Mouse (Mus musculus) embryonic facial prominence, embryonic 13.5 days (tissue): ENCODE measurements around the gene Frg2f1. TPM values are rescaled to one million over a fixed set of nuclear protein-coding genes. Genes with fewer than 3 reads are reported as not detected.
"Not testable (repeated sequence)": the region's sequence is repeated elsewhere in the genome, so short reads cannot be mapped to it uniquely, and the experiment has no call there.

ENCODE experiments used
- ATAC-seq: fragments of 200-750 bp; cut with Nextera tagmentation; 2 replicates; pipeline ENCODE4 v1.8.0; 2017; ENCODE audit warnings: low read depth; ENCODE audit not compliant: insufficient number of reproducible peaks, insufficient read depth, low FRiP score, low TSS enrichment
- H3K27ac ChIP-seq: fragments of 300-500 bp; sonication (generic); 2 replicates; pipeline ENCODE4 v1.5.1; 2015; ENCODE audit warnings: moderate library complexity, mild to moderate bottlenecking, inconsistent platforms
- H3K27me3 ChIP-seq: fragments of 300-500 bp; sonication (generic); 2 replicates; pipeline ENCODE4 v1.6.1; 2015; ENCODE audit warnings: mild to moderate bottlenecking, inconsistent platforms
- H3K36me3 ChIP-seq: fragments of 300-500 bp; sonication (generic); 2 replicates; pipeline ENCODE4 v1.6.1; 2015; ENCODE audit warnings: mild to moderate bottlenecking, inconsistent platforms
- H3K4me1 ChIP-seq: fragments of 300-500 bp; sonication (generic); 2 replicates; pipeline ENCODE4 v1.6.1; 2015; ENCODE audit warnings: inconsistent platforms
- H3K4me2 ChIP-seq: fragments of 300-500 bp; sonication (generic); 2 replicates; pipeline ENCODE4 v1.6.1; 2015; ENCODE audit warnings: moderate library complexity, mild to moderate bottlenecking, inconsistent platforms
- H3K4me3 ChIP-seq: fragments of 300-500 bp; sonication (generic); 2 replicates; pipeline ENCODE4 v1.5.1; 2015; ENCODE audit warnings: mild to moderate bottlenecking, inconsistent platforms
- H3K9ac ChIP-seq: fragments of 300-500 bp; sonication (generic); 2 replicates; pipeline ENCODE4 v1.6.1; 2015; ENCODE audit warnings: mild to moderate bottlenecking, inconsistent platforms
- H3K9me3 ChIP-seq: fragments of 300-500 bp; sonication (generic); 2 replicates; pipeline ENCODE4 v1.6.1; 2016; ENCODE audit warnings: inconsistent platforms
- WGBS: fragments of 180-500 bp; shearing (Covaris S2); methylation state at CpG from one replicate; pipeline ENCODE4 v1.1.7; 2015; ENCODE audit warnings: mixed read lengths; 5-methylcytosine and 5-hydroxymethylcytosine counted together
- polyA plus RNA-seq: library from polyadenylated mRNA; unstranded; fragments of >200 nt; fragmentation: Nextera tagmentation; extraction: Ambion mirVana; gene quantifications from 2 replicates; pipeline ENCODE4 v1.2.1, GENCODE M21; 2015

Frg2f1 gene
- polyA plus RNA-seq, 1 experiment from 2014 or later: 5.1 TPM

DNA sequence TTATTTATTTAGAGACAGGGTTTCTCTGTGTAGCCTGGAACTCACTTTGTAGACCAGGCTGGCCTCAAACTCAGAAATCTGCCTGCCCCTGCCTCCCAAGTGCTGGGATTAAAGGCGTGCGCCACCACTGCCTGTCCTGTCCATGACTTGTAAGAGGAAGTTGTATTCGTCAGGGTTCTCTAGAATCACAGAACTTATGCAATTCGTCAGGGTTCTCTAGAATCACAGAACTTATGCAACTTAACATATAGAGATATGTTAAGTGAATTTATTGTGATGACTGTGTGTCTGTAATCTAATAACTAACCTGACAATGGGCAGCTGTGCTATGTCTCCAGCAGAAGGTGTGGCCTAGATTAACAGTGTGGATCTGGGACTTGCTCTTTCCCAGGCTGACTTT is 2.7 kb downstream of the Frg2f1 start, which contains the start of gene Foxj3:
Gene Foxj3 (plus strand): TSS at position 390 of the 400 bp plus-strand sequence.
- WGBS: 87% methylated on average over 4 of the region's 4 CpGs
- ATAC-seq, H3K27me3 ChIP-seq: not testable (repeated sequence)

DNA sequence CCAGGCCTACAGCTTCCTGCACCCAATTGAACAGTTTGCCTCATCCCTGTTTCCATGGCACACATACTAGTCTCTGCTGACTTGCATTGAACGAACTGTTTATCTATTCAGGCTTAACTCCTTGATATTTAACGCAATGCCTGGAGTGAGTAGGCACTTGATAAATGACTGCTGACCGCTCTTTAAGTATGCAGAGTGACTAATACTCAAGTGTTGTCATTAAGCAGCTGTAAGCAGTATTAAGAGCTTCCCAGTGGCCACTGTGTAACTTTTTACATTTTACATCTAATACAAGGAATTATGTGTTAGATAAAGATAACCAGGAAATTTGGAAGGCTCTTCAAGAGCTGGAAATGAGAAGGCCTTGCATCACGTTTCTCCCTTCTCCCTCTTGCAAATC is 4.2 kb downstream of the Frg2f1 start:
- Histone ChIP-seq H3K9ac (no peak overlapping the region), H3K4me2 (no peak overlapping the region), H3K27me3 (no peaks in the 10 kb centered on the region), H3K36me3 (no peaks in the 10 kb centered on the region), H3K9me3 (no peaks in the 10 kb centered on the region), H3K27ac (no peak overlapping the region), H3K4me3 (no peak overlapping the region), H3K4me1 (peaks cover 8% of the 10 kb centered on the region)
- WGBS: 81% methylated on average over 4 of the region's 4 CpGs
- ATAC-seq: no peak

More for the DNA sequence above, 2.7 kb downstream of the Frg2f1 start, which contains the start of gene Foxj3:
- H3K9ac ChIP-seq, H3K27ac ChIP-seq, H3K4me3 ChIP-seq, H3K36me3 ChIP-seq, H3K9me3 ChIP-seq, H3K4me2 ChIP-seq: not testable (repeated sequence)
- H3K4me1 ChIP-seq: peaks cover 17% of the 10 kb centered on the region

DNA sequence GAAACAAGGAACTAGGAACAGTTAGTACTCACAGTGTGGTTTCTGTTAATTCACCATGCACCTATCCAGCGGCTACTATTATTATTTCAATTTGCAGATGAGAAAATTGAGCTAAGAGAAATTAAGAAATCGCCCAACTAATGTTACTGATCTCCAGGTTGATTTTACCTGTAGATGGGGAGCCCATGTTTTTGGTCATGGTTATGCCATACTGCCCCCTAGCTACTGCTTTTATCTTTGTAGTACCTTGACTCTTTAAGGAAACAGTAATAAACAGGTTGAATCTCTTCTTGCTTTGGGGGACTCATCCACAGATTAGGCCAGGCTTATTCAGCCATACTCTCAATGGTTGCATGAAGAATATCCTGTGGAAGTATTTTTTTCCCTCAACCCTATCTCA is 7.5 kb downstream of the Frg2f1 start:
- no peak for ATAC-seq
- Histone ChIP-seq H3K4me1 (no peaks in the 10 kb centered on the region), H3K9ac (no peak overlapping the region), H3K9me3 (no peaks in the 10 kb centered on the region), H3K27ac (no peak overlapping the region), H3K4me3 (no peak overlapping the region), H3K36me3 (no peaks in the 10 kb centered on the region), H3K4me2 (no peak overlapping the region), H3K27me3 (no peaks in the 10 kb centered on the region)
- 65% methylated on average over 2 of the region's 2 CpGs for WGBS

DNA sequence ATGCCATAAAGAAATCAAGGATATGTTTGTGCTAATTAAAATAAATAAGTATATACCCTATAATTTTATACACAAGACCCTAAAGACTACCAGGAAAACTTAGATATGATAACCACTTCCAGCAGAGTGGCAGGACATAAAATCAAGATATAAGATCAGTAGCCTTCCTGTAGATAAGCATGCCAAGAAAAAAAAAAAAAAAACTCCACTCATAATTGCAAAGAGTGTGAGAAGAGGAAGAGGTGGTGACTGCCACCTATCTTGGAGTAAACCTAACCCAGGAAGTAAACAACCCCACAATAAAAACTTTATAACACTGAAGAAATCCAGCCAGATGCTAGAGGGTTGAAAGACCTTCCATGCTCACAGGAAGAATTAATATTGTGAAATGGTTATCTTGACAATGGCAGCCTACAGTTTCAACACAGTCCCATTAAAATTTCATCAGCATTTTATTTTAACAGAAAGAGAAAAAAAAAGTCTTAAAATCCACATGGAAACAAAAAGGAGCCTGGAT is 12.9 kb downstream of the Frg2f1 start:
- Histone ChIP-seq H3K9ac (no peak overlapping the region), H3K9me3 (no peaks in the 10 kb centered on the region), H3K36me3 (no peaks in the 10 kb centered on the region), H3K27me3 (no peaks in the 10 kb centered on the region), H3K4me2 (no peak overlapping the region), H3K27ac (no peak overlapping the region), H3K4me3 (no peak overlapping the region), H3K4me1 (no peaks in the 10 kb centered on the region)
- ATAC-seq: no peak

DNA sequence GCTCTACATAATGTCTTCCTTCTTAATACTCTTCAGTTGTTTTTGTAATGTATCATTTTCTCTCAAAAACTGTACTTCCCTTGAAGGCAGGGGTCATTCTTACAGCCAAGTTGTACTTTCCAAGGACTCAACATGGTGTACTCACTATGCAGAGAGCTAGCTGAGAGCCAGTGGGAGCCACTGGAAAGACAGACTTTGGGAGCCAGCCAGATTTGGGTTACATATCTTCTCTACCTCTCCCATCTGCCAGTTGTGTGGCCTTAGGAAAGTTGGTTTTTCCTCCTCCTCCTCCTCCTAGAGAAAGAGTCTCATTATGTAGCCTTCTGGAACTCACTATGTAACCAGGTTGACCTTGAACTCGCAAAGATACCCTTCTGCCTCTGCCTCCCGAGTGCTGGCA is 14.9 kb downstream of the Frg2f1 start:
- Histone ChIP-seq H3K27ac (no peak overlapping the region), H3K4me1 (no peaks in the 10 kb centered on the region), H3K4me2 (no peak overlapping the region), H3K4me3 (no peak overlapping the region), H3K27me3 (no peaks in the 10 kb centered on the region), H3K36me3 (no peaks in the 10 kb centered on the region), H3K9ac (no peak overlapping the region), H3K9me3 (no peaks in the 10 kb centered on the region)
- 79% methylated on average over 2 of the region's 2 CpGs for WGBS
- no peak for ATAC-seq

DNA sequence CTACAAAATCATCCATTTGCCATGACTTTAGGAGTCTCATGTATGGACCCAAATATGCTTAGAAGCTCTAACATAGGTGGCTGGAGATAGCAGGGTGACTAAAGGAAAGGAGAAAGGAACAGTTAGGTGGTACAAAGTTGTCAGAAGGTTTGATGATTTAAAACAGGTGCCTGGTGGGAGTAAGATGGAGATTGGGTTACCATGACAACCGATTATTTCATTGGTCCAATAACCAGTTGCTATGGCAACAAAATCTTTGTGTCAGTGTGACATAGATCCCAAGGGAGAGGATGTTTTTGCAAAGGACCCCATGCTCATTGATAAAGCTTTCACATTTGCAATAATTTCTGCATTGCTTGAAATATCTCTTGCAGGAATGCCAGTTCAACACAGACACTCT is 15.3 kb downstream of the Frg2f1 start:
- Histone ChIP-seq H3K9ac (no peak overlapping the region), H3K27me3 (no peaks in the 10 kb centered on the region), H3K27ac (no peak overlapping the region), H3K36me3 (no peaks in the 10 kb centered on the region), H3K9me3 (no peaks in the 10 kb centered on the region), H3K4me1 (no peaks in the 10 kb centered on the region), H3K4me2 (no peak overlapping the region), H3K4me3 (no peak overlapping the region)
- 79% methylated on average over 1 of the region's 1 CpGs for WGBS
- no peak for ATAC-seq

DNA sequence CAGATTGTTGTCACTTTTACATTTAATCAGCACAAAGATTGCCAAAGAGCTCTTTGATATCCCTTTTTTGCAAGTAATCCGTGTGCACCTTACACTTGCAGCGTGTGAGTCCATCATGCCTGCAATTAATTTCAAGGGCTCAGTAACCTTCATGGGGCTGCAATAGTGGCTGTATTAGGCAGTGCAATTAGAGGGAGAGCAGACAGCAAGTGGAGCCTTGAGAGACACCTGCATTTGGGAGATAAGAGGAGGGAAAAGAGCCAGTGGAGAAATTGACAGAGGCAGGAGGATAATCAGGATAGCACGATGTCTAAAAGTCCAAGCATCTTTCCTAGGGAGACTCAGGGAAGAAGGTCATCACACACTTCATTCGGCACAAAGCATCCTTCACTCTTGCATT is 15.8 kb downstream of the Frg2f1 start:
- ATAC-seq: no peak
- Histone ChIP-seq H3K4me1 (no peaks in the 10 kb centered on the region), H3K27me3 (no peaks in the 10 kb centered on the region), H3K9me3 (no peaks in the 10 kb centered on the region), H3K4me3 (no peak overlapping the region), H3K27ac (no peak overlapping the region), H3K9ac (no peak overlapping the region), H3K36me3 (no peaks in the 10 kb centered on the region), H3K4me2 (no peak overlapping the region)
- 79% methylated on average over 4 of the region's 4 CpGs for WGBS

DNA sequence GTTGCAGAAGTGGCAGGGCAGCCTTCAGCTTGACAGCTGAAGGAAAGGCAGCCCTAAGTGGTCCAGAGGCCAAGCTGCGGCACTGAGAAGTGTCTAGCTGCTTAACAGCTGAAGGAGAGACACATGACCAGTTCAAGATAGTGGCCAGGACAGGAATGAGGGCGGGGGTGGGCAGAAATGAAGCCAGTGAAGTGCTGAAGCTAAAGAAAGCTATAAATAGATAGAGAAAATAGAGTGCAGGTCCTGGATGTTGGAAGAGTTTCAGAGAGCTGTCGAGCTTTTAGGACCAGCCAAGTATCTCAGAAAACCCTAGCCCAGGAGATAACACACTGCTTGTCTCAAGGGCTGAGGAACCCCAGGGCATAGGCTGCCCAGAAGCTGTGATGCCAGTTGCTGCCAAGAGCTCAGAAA is 26.6 kb downstream of the Frg2f1 start:
- ATAC-seq: no peak

DNA sequence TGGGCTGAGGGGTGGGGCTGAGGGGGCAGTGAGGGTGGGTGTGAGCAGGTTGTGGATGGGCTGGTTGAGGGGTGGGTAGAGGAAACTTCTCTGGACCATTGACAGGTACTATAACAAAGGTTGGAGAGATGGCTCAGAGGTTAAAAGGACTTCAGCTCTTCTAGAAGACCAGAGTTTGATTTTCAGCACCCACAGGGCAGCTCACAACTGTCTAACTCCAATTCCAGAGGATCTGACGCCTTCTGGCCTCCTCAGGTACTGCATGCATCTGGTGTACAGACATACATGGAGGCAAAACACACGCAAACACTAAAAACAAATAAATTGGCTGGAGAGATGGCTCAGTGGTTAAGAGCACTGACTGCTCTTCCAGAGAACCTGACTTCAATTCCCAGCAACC is 27.7 kb downstream of the Frg2f1 start:
- ATAC-seq: no peak
- H3K9me3 ChIP-seq: no peaks in the 10 kb centered on the region
- H3K27me3 ChIP-seq: no peaks in the 10 kb centered on the region
- H3K4me3 ChIP-seq: no peak overlapping the region
- H3K36me3 ChIP-seq: no peaks in the 10 kb centered on the region
- H3K9ac ChIP-seq: no peak overlapping the region
- no peak overlapping the region for H3K4me2 ChIP-seq
- WGBS: 72% methylated on average over 2 of the region's 2 CpGs
- H3K4me1 ChIP-seq: no peaks in the 10 kb centered on the region
- H3K27ac ChIP-seq: no peak overlapping the region

More for the DNA sequence above, 26.6 kb downstream of the Frg2f1 start:
- Histone ChIP-seq H3K4me2 (no peak overlapping the region), H3K27ac (no peak overlapping the region), H3K36me3 (no peaks in the 10 kb centered on the region), H3K9me3 (no peaks in the 10 kb centered on the region), H3K27me3 (no peaks in the 10 kb centered on the region), H3K4me3 (no peak overlapping the region), H3K4me1 (no peaks in the 10 kb centered on the region), H3K9ac (no peak overlapping the region)
- WGBS: 74% methylated on average over 3 of the region's 3 CpGs

DNA sequence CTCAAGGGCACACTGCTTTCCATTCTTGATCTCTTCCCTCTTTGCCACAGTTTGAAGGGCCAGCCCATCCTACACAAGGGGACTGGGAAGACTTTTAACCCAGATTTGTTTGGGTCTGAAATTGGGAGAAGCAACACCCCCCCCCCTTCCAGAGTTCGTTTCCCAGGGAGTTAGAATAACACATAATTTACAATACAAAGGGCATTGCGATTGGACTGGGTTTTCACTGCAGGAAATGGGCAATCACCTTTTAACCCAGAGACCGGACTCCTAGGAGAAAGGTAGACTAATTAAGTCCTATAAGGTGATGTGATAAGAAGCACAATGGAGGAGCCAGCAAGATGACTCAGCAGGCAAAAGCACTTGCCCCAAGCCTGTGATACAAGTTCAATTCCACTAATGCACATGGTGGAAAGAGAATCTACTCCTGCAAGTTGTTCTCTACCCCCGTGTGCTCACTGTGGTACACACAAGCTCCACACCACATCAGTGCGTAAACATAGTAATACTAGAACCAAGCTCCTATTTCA is 40.9 kb downstream of the Frg2f1 start:
- 57% methylated on average over 5 of the region's 5 CpGs for WGBS
- no peaks in the 10 kb centered on the region for H3K4me1 ChIP-seq

DNA sequence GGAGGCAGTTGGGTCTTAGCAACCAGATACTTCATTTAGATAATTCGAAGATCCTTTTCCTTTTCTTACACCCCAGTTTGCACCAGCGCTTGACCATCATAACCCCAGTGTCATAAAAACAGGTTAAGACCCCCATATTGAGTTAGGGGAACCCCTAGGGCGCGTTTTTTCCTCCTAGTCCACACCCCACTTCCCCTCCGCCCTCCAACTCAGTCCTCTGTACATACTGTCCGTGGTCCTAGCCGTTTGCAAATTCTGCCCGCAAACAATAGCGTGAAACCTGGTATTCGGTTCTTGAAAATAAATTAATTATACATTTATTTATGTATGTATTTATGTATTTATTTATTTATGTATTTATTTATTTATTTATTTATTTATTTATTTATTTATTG is 46.4 kb downstream of the Frg2f1 start:
- peak overlapping the region; percentile 89 for H3K4me2 ChIP-seq
- no peak overlapping the region for H3K27ac ChIP-seq
- 0 out of 2 replicates have a peak, but pooled peaks cover 2% of the 10 kb centered on the region for H3K9me3 ChIP-seq
- no peak for ATAC-seq
- peaks cover 50% of the 10 kb centered on the region for H3K27me3 ChIP-seq
- H3K36me3 ChIP-seq: no peaks in the 10 kb centered on the region
- peak overlapping the region; percentile 58 for H3K4me3 ChIP-seq
- H3K4me1 ChIP-seq: no peaks in the 10 kb centered on the region
- WGBS: 39% methylated on average over 10 of the region's 10 CpGs
- H3K9ac ChIP-seq: peak overlapping the region; percentile 61; the same call in 1 of the 2 replicates

More for the DNA sequence above, 40.9 kb downstream of the Frg2f1 start:
- H3K4me3 ChIP-seq: no peak overlapping the region
- H3K9ac ChIP-seq: no peak overlapping the region
- no peaks in the 10 kb centered on the region for H3K9me3 ChIP-seq
- no peak overlapping the region for H3K27ac ChIP-seq
- H3K27me3 ChIP-seq: peaks cover 22% of the 10 kb centered on the region
- H3K4me2 ChIP-seq: no peak overlapping the region
- H3K36me3 ChIP-seq: no peaks in the 10 kb centered on the region
- no peak for ATAC-seq

DNA sequence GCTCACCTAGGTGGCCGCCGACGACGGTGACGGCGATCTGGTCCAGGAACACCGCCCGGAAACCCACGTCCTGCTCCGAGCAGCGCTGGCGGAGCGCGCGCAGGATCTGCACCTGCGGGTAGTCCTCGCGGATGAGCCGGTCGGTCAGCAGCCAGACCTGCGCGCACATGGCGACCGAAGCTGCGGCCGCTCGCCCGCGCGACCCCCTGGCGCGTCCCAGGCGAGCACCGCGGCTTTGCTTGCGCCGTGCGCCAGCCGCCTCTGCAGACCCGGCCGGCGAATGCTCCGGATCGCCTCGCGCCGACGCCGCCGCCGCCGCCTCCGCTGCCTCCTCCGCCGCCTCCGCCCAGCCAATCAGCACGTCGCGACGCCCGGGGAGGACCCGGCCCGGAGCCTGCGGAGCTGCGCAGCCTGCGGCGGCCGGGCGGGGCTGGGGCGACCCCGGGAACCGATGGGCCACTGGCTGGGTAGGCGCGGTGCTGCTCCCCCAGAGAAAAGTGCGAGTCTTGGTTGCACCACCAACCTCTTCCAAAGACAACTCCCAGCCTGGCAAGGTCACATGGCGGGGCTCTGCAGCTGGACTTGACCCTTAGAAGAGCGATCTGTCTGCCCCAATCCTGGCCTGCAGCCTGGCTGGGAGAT is 46.9 kb downstream of the Frg2f1 start, which contains the start of gene Rimkla:
Gene Rimkla (minus strand): TSS at position 338 of the 642 bp plus-strand sequence.
- ATAC-seq: peak; percentile 71; the same call in 1 of the 2 replicates
- Histone ChIP-seq H3K36me3 (no peaks in the 10 kb centered on the region), H3K27me3 (peaks cover 50% of the 10 kb centered on the region), H3K9me3 (0 out of 2 replicates have a peak, but pooled peaks cover 2% of the 10 kb centered on the region), H3K27ac (no peak within 1 kb of the TSS), H3K9ac (peak within 1 kb of the TSS; percentile 61), H3K4me1 (no peaks in the 10 kb centered on the region), H3K4me3 (peak within 1 kb of the TSS; percentile 58), H3K4me2 (peak within 1 kb of the TSS; percentile 89)
- WGBS: under 1% methylated on average over 57 of the region's 77 CpGs
